Mouse (Mus musculus): ENCODE results near the gene Gbgt1.

- TF ChIP-seq CTCF (IDR thresholded peaks at IDR 0.05; ENCODE audit: low read depth) = peak; percentile 94
- no peak for TF ChIP-seq EP300 (IDR thresholded peaks at IDR 0.05; ENCODE audit: low read depth)
Observed at GRCm38 (mm10) chr2:28517206-28517909, 20.7 kb downstream of the Gbgt1 start.

Measured in liver, postnatal 0 days (tissue).